Mouse (Mus musculus) E14TG2a.4 (cell line): ENCODE measurements around the gene Hic2.

Source experiments
- CTCF ChIP-seq: conservative IDR thresholded peaks from 2 replicates; pipeline ENCODE4 v1.5.1; 2014; ENCODE audit warnings: low read length
- NANOG ChIP-seq: IDR thresholded peaks from 2 replicates; pipeline ENCODE4 v1.6.1; 2014; ENCODE audit warnings: borderline replicate concordance, low read length, mixed read lengths
- POU5F1 ChIP-seq: IDR thresholded peaks from 2 replicates; pipeline ENCODE4 v1.6.1; 2014; ENCODE audit warnings: low read length, borderline replicate concordance

DNA sequence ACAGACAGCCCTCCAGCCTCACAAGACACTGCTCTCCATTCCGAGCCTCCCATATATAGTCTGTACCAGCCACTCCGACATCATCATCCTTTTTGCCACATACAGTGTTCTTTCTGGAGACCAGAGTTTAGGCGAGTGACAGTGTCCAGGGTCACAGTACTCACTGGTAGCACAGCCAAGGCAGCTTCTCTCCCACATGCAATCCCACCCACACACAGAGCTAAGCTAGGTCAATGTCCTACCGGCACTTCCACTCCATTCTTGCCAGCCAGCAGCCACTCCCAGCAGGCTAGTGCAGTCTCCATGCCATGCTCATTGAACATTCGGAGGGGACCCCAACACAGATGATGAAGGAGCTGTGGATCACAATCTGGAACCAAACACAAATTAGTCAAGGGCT lies 74.1 kb downstream of the Hic2 start:
- TF ChIP-seq CTCF (no peak), NANOG (no peak), POU5F1 (no peak)
